Mouse (Mus musculus) ES-Bruce4 (cell line): ENCODE data around the gene Pax9.

Experiments
- CTCF ChIP-seq: IDR thresholded peaks from one replicate; pipeline ENCODE4 v1.8.1; 2011; ENCODE audit warnings: low read depth, low read length
- EP300 ChIP-seq: IDR thresholded peaks from 2 replicates; pipeline ENCODE4 v1.6.1; 2011; ENCODE audit warnings: low read depth, low read length; ENCODE audit not compliant: insufficient read depth

DNA sequence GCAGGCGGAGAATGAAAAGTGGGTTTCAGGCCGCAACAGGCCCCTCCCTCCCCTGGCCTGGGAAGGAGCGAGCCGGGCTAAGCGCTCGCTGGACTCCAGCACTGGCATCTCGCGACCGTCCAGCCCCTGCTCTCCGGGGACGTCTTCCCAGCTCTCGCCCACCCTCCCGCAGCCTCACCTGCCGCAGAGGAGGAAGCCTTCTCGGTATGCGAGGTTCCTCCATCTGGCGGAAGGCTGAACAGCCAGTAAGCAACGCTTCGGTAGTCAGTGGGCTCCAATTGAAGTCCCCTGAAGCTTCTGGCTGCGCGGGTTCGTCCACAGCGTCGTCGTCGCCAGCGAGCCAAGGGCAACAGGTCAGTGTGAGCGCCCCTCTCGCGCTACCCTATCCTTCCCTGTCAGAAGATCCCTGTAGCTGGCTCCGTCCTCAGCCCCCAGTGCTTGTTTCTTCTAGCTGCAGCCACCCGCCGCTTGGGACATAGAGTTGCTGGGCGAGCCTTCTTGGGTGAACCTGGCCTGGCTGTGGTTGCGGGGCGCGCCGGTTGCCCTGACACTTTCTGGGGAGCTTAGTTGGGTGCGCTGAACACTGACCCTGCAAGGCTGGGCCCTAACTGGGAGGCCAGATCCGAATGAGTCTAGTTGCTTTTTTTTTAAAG is at the start of gene Pax9:
- TF ChIP-seq EP300 (no peak), CTCF (no peak)
